Mouse (Mus musculus): ENCODE measurements around the gene Gm8206. TPM values are rescaled to one million over a fixed set of nuclear protein-coding genes. Genes with fewer than 3 reads are reported as not detected.

Gm8206 gene
- polyA plus RNA-seq (2017; shearing (Covaris generic)) = 4.4 TPM

GRCm38 (mm10) chr14:6093842-6094241 is at the start of gene Gm8206:
Gene Gm8206 (minus strand): TSS chr14:6093942.

GRCm38 (mm10) chr14:6125707-6126106 is 32.0 kb upstream of the Gm8206 start, which contains the start of gene Gm3476:
Gene Gm3476 (minus strand): TSS chr14:6125807.

GRCm38 (mm10) chr14:6108272-6108925 is 14.7 kb upstream of the Gm8206 start, which contains the start of gene Gm3468:
Gene Gm3468 (minus strand): TSS chr14:6108665.

GRCm38 (mm10) chr14:6058167-6058566 is 35.6 kb downstream of the Gm8206 start, which contains the start of gene Gm6337:
Gene Gm6337 (minus strand): TSS chr14:6058267.

GRCm38 (mm10) chr14:5979037-5979436 is 114.7 kb downstream of the Gm8206 start, which contains the start of gene Gm3453:
Gene Gm3453 (minus strand): TSS chr14:5979137.

Other genes with a start within 250 kb of the Gm8206 start
- gene Gm8237, start 213.6 kb downstream of the Gm8206 start, polyA plus RNA-seq (2017; shearing (Covaris generic)) = 1.8 TPM
- 2.4 TPM for gene Gm3248, start 132.2 kb downstream of the Gm8206 start, polyA plus RNA-seq (2017; shearing (Covaris generic))
- not detected for gene Gm3453, start 114.8 kb downstream of the Gm8206 start, polyA plus RNA-seq (2017; shearing (Covaris generic))
- not detected for gene Gm6337, start 35.7 kb downstream of the Gm8206 start, polyA plus RNA-seq (2017; shearing (Covaris generic))
- 8.6 TPM for gene Gm3468, start 14.7 kb upstream of the Gm8206 start, polyA plus RNA-seq (2017; shearing (Covaris generic))
- not detected for gene Gm3476, start 31.9 kb upstream of the Gm8206 start, polyA plus RNA-seq (2017; shearing (Covaris generic))
- gene Gm21560, start 125.3 kb upstream of the Gm8206 start, polyA plus RNA-seq (2017; shearing (Covaris generic)) = not detected
- 4.7 TPM for gene Gm3411, start 193.3 kb upstream of the Gm8206 start, polyA plus RNA-seq (2017; shearing (Covaris generic))
- not detected for gene Gm21103, start 210.9 kb upstream of the Gm8206 start, polyA plus RNA-seq (2017; shearing (Covaris generic))
- not detected for gene Gm3618, start 249.7 kb upstream of the Gm8206 start, polyA plus RNA-seq (2017; shearing (Covaris generic))

All from CD4-positive, CD25-positive, alpha-beta regulatory T cell, adult 9 weeks (primary cell).